Mouse (Mus musculus) C2C12 (cell line): ENCODE measurements around the gene Fez2. TPM values are rescaled to one million over a fixed set of nuclear protein-coding genes. Genes with fewer than 3 reads are reported as not detected.

Experiments
- H3K27me3 ChIP-seq: one replicate; pipeline ENCODE4 v1.6.1; 2011; ENCODE audit not compliant: control insufficient read depth, insufficient read depth, insufficient read length
- H3K36me3 ChIP-seq: one replicate; pipeline ENCODE4 v1.6.1; 2011; ENCODE audit not compliant: control insufficient read depth, insufficient read depth
- H3K4me3 ChIP-seq: one replicate; pipeline ENCODE4 v1.5.1; 2011; ENCODE audit warnings: mild to moderate bottlenecking, control low read depth; ENCODE audit not compliant: poor library complexity, insufficient read depth, severe bottlenecking
- H3K79me2 ChIP-seq: one replicate; pipeline ENCODE4 v1.6.1; 2011; ENCODE audit not compliant: control insufficient read depth, insufficient read depth
- H3K79me3 ChIP-seq: one replicate; pipeline ENCODE4 v1.6.1; 2011; ENCODE audit warnings: low read depth, control low read depth
- H3ac ChIP-seq: one replicate; pipeline ENCODE3; 2011; ENCODE audit warnings: low read depth; ENCODE audit not compliant: control insufficient read depth, insufficient read length
- CEBPB ChIP-seq: IDR thresholded peaks from one replicate; pipeline ENCODE4 v1.6.1; 2011; ENCODE audit warnings: low read depth, mild to moderate bottlenecking, control low read depth, moderate library complexity
- CTCF ChIP-seq: IDR thresholded peaks from one replicate; pipeline ENCODE4 v1.5.1; 2011; ENCODE audit not compliant: control insufficient read depth, insufficient read depth, insufficient read length
- FOSL1 ChIP-seq: IDR thresholded peaks from one replicate; pipeline ENCODE4 v1.8.0; 2011; ENCODE audit warnings: mild to moderate bottlenecking, low read length; ENCODE audit not compliant: poor library complexity, insufficient read depth, severe bottlenecking
- MAX ChIP-seq: IDR thresholded peaks from one replicate; pipeline ENCODE4 v1.6.1; 2011; ENCODE audit warnings: mild to moderate bottlenecking, control low read depth
- MYOD1 ChIP-seq: IDR thresholded peaks from one replicate; pipeline ENCODE4 v1.6.1; 2011; ENCODE audit warnings: low read depth; ENCODE audit not compliant: control insufficient read depth, insufficient read length
- MYOG ChIP-seq: IDR thresholded peaks from one replicate; pipeline ENCODE4 v1.6.1; 2011; ENCODE audit not compliant: control insufficient read depth, insufficient read length; ENCODE audit errors: extremely low read depth
- USF1 ChIP-seq: IDR thresholded peaks from one replicate; pipeline ENCODE4 v1.6.1; 2011; ENCODE audit warnings: low read depth, mild to moderate bottlenecking, control low read depth, moderate library complexity
- polyA plus RNA-seq: library from polyadenylated mRNA; unstranded; fragments of >200 nt; fragmentation: generic; extraction: Trizol; gene quantifications from one replicate; pipeline ENCODE4 v1.2.1, GENCODE M21; 2012; ENCODE audit warnings: missing spikeins

Fez2 gene
- polyA plus RNA-seq, 1 experiment = 31.9 TPM

DNA sequence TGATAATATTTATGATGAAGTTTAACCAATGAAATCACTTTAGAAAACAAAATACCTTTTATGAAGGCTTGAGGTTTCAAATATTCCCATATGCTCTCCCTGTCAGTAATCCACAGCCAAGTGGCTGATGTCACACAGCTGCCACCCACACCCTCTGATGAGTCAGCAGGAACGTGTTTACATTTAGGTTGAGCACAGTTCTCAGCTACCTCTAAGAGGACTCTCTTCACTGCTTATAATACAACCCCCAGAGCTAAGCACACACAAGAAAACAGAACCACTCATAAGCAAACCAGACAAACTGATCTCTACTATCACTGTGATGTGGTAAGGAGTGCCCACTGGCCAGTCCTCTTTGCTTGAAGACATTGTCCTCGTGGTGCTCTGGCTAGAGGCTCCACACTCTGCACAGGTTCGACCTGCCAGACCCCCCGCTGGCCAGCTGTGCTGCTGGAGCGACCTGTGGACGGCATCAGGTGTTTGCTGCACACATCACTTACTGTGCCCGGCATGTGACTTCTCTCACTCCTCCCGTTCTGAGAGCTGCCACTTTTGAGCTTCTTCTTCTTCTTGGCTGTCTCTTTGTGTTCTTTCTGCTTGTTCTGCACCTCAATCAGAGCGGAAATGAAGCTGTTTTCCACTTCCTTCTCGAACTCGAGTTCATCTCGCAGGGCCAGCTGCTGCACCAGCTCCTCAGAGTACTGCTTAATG is 17.7 kb downstream of the Fez2 start:
- Histone ChIP-seq H3K27me3 (no peaks in the 10 kb centered on the region), H3ac (no peak overlapping the region), H3K79me2 (peaks cover 18% of the 10 kb centered on the region), H3K79me3 (no peaks in the 10 kb centered on the region), H3K4me3 (no peak overlapping the region), H3K36me3 (peaks cover 45% of the 10 kb centered on the region)
- TF ChIP-seq MYOG (no peak), MAX (peak; percentile 86), MYOD1 (peak; percentile 45)

GRCm38 (mm10) chr17:78392401-78393087 is 25.4 kb downstream of the Fez2 start:
- Histone ChIP-seq H3ac (no peak overlapping the region), H3K27me3 (no peaks in the 10 kb centered on the region), H3K36me3 (peaks cover 21% of the 10 kb centered on the region), H3K79me2 (peaks cover 15% of the 10 kb centered on the region), H3K4me3 (no peak overlapping the region), H3K79me3 (no peaks in the 10 kb centered on the region)
- TF ChIP-seq CEBPB (no peak), MYOG (no peak), FOSL1 (no peak), MAX (no peak), MYOD1 (no peak), USF1 (no peak), CTCF (no peak)

- Histone ChIP-seq H3K79me3 (peaks cover 1% of the 10 kb centered on the region), H3ac (no peak overlapping the region), H3K4me3 (no peak overlapping the region), H3K27me3 (no peaks in the 10 kb centered on the region), H3K79me2 (peaks cover 11% of the 10 kb centered on the region), H3K36me3 (peaks cover under 1% of the 10 kb centered on the region)
- no peak for TF ChIP-seq MYOG
- no peak for TF ChIP-seq CEBPB
- TF ChIP-seq FOSL1 = no peak
- TF ChIP-seq MAX = no peak
- TF ChIP-seq MYOD1 = no peak
- TF ChIP-seq USF1 = no peak
- TF ChIP-seq CTCF = no peak
Observed at GRCm38 (mm10) chr17:78389573-78389972, 28.4 kb downstream of the Fez2 start.

- peaks cover 6% of the 10 kb centered on the region for H3K36me3 ChIP-seq
- peaks cover 1% of the 10 kb centered on the region for H3K79me3 ChIP-seq
- H3K79me2 ChIP-seq = peaks cover 10% of the 10 kb centered on the region
- TF ChIP-seq USF1 (no peak), CEBPB (no peak), MYOG (no peak), FOSL1 (no peak), MYOD1 (no peak)
- H3K27me3 ChIP-seq = no peaks in the 10 kb centered on the region
- no peak overlapping the region for H3ac ChIP-seq
- no peak overlapping the region for H3K4me3 ChIP-seq
Observed at GRCm38 (mm10) chr17:78388101-78388847, 29.7 kb downstream of the Fez2 start.

DNA sequence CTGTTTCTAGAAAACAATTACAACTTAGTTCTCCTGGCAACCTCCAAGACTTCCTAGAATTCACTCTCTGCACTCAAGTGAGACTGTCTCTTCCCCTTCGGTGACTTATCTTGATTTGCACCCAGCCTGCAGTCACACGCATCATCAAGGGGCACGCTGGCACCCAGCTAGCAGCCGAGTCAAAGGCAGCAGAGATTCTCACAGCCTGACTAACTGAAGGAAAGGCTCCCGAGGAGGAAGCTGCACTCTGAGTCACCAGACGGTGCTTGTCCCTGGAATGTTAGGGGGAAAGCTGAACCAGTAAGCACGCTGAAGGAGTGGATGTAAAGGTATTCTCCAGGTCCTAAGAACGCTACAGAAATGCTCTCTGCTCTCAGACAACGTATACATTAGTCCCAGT is 30.3 kb downstream of the Fez2 start:
- H3K79me2 ChIP-seq = peaks cover 10% of the 10 kb centered on the region
- H3K79me3 ChIP-seq = peaks cover 1% of the 10 kb centered on the region
- H3K4me3 ChIP-seq = no peak overlapping the region
- H3K36me3 ChIP-seq = peaks cover 6% of the 10 kb centered on the region
- TF ChIP-seq MAX = no peak
- TF ChIP-seq FOSL1 = peak; percentile 26
- H3ac ChIP-seq = no peak overlapping the region
- no peaks in the 10 kb centered on the region for H3K27me3 ChIP-seq

DNA sequence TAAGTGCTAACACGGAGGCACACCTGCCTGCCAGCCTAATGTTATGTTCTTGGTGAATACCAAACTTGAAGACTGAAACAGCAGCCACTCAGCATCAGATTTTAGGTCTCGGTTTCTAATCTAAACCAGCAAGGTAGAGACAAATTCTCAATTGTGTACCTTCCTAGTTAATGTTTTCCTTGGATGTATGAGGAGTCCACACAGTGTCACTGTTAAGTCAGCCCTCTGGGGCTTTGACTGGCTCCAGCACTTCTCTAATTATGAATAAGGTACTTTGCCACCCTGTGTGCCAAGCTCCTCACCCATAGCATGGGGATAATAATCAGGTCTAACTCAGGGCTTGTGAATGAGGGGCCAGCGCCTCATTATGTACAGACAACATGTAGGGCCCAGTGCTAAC is 35.6 kb downstream of the Fez2 start:
- no peak for TF ChIP-seq MYOD1
- TF ChIP-seq CTCF = no peak
- TF ChIP-seq USF1 = no peak
- TF ChIP-seq MAX = no peak
- TF ChIP-seq MYOG = no peak
- TF ChIP-seq CEBPB = no peak
- no peak for TF ChIP-seq FOSL1
- Histone ChIP-seq H3ac (no peak overlapping the region), H3K4me3 (no peak overlapping the region), H3K27me3 (no peaks in the 10 kb centered on the region), H3K36me3 (peaks cover 18% of the 10 kb centered on the region), H3K79me2 (peaks cover 9% of the 10 kb centered on the region), H3K79me3 (peaks cover 1% of the 10 kb centered on the region)
